Comparison of ENCODE assay signal across 8 mouse cellular contexts in the genomic region with DNA sequence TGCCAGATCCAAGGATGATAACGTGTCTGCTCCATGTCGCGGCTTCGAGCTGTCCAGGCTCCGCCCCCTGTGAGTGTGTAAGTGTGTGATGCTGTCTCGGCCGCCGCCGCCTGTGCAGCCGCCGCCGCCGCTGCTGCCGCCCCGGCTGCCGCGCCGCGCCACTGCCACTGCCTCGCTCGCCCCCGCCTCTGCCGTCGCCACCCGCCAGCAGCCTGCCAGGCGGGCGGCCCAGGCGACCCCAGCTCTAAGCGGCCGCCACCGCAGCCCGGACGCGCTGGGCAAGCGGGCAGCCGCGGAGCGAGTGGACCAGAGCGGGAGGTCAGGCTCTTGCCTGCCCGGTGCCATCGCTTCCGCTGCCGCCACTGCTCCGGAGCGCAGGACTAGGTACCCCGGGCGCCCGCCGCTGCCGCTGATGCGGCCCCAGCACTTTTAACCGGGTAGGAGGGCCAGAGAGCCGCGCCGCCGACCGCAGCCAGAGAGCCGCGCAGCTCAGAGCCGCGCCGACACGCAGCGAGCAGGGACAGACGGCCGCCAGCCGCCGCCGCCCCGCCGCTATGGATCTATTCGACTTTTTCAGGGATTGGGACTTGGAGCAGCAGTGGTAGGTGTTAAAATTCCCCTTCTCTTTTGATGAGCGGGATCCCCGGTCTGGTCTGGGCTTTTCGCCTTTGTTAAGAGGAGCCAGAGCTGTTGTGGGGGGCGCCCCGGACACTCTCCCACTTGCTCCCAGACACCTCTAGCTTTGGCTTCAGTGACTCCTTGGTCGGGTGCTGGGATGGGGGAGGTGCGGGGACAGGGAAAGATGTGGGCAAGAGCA. TPM values are rescaled to one million over a fixed set of nuclear protein-coding genes. Genes with fewer than 3 reads are reported as not detected.
DNase-seq lines count a peak whose midpoint lies in the region; ATAC-seq lines count a peak whose summit lies in the region.

Gene Aff2 (plus strand): TSS at position 57 of the 817 bp plus-strand sequence.

- 27% methylated on average over 66 of the region's 79 CpGs for WGBS in forebrain, embryonic 14.5 days
- 16% methylated on average over 79 of the region's 79 CpGs for WGBS in hindbrain, embryonic 10.5 days

- ATAC-seq in forebrain, embryonic 14.5 days: peak; percentile 94

- no peak within 1 kb of the TSS for H3K27ac ChIP-seq in brown adipose tissue, adult 24 weeks (replicated peaks; ENCODE audit: low read depth, low read length)
- peak within 1 kb of the TSS; percentile 80 for H3K27ac ChIP-seq in forebrain, embryonic 14.5 days (ENCODE audit: low read depth, low read length)
- peak within 1 kb of the TSS; percentile 87 for H3K27ac ChIP-seq in hindbrain, embryonic 10.5 days

- H3K9me3 ChIP-seq in forebrain, embryonic 14.5 days (replicated peaks; ENCODE audit: control insufficient read depth, low read length): no peaks in the 10 kb centered on the region
- no peaks in the 10 kb centered on the region for H3K9me3 ChIP-seq in hindbrain, embryonic 10.5 days

- peak; percentile 4 for DNase-seq in ES-CJ7 (ENCODE audit: low read depth, low spot score)
- peak; percentile 72 for DNase-seq in forebrain, embryonic 14.5 days (ENCODE audit: low spot score)
- DNase-seq in hindbrain, embryonic 10.5 days (ENCODE audit: low spot score): peak; percentile 61
- DNase-seq in layer of hippocampus, postnatal 25 days (ENCODE audit: extremely low spot score in 1 of 2, low spot score in 1 of 2): peak; percentile 25 to 36
- peak; percentile 9 for DNase-seq in lung, postnatal 14 days
- peak; percentile 59 for DNase-seq in right cerebral cortex, postnatal 14 days
- DNase-seq in adipocyte (ENCODE audit: low spot score): no peak

- no peaks in the 10 kb centered on the region for H3K36me3 ChIP-seq in forebrain, embryonic 14.5 days (ENCODE audit: control insufficient read depth, insufficient read depth, low read length)
- no peaks in the 10 kb centered on the region for H3K36me3 ChIP-seq in hindbrain, embryonic 10.5 days

- no peaks in the 10 kb centered on the region for H3K27me3 ChIP-seq in forebrain, embryonic 14.5 days (replicated peaks; ENCODE audit: control insufficient read depth, insufficient read depth, low read length)
- peaks cover 36% of the 10 kb centered on the region for H3K27me3 ChIP-seq in hindbrain, embryonic 10.5 days (ENCODE audit: insufficient read depth, poor library complexity, severe bottlenecking)

- peak within 1 kb of the TSS; percentile 51 for H3K4me3 ChIP-seq in brown adipose tissue, adult 24 weeks (ENCODE audit: insufficient read depth, low read depth, low read length)
- H3K4me3 ChIP-seq in forebrain, embryonic 14.5 days (ENCODE audit: low read depth, low read length): peak within 1 kb of the TSS; percentile 60
- H3K4me3 ChIP-seq in hindbrain, embryonic 10.5 days: peak within 1 kb of the TSS; percentile 64

- H3K9ac ChIP-seq in forebrain, embryonic 14.5 days (ENCODE audit: low read length): peak within 1 kb of the TSS; percentile 79

- H3K4me2 ChIP-seq in forebrain, embryonic 14.5 days (ENCODE audit: low read length): peak within 1 kb of the TSS; percentile 58

- no peaks in the 10 kb centered on the region for H3K4me1 ChIP-seq in brown adipose tissue, adult 24 weeks (ENCODE audit: control insufficient read depth, insufficient read depth, insufficient read length, low read length)
- no peaks in the 10 kb centered on the region for H3K4me1 ChIP-seq in forebrain, embryonic 14.5 days (ENCODE audit: control insufficient read depth, insufficient read depth, low read length)
- H3K4me1 ChIP-seq in hindbrain, embryonic 10.5 days (replicated peaks): peaks cover 11% of the 10 kb centered on the region; the same call in 1 of the 2 replicates

RNA-seq across cellular contexts. Expression of gene Aff2, which starts in this region (rescaled TPM):
- polyA plus RNA-seq in brown adipose tissue, adult 24 weeks (2012; ENCODE audit: insufficient read depth, insufficient read length, missing spikeins): not detected in 2 replicates
- polyA plus RNA-seq in forebrain, embryonic 14.5 days (2014; fragmentation: Nextera tagmentation; extraction: Ambion mirVana): 9.6 and 14.4 TPM in 2 replicates
- polyA plus RNA-seq in hindbrain, embryonic 10.5 days (2016; fragmentation: Nextera tagmentation; extraction: Ambion mirVana): 4.9 and 6.8 TPM in 2 replicates
- total RNA-seq in layer of hippocampus, postnatal 25 days (2021): 10 to 100 TPM; 16.6 to 19.1 TPM
